Comparison of ENCODE assay signal across 17 mouse cellular contexts in genomic region chr14:98721033-98721432, GRCm38 (mm10).
DNase-seq lines count a peak whose midpoint lies in the region; TF ChIP-seq lines count a peak whose summit lies in the region.
"Had no signal": no experiment of that assay in that cellular context is flagged by ENCODE, and none has a peak within 500 bp of the region (broad histone marks: within the 10 kb centered on the region; RNA-seq: fewer than 3 reads in every experiment).

No protein-coding gene starts in this region.

- H3K79me2 ChIP-seq in MEL (ENCODE audit: control insufficient read depth, insufficient read depth, low read length, poor library complexity) = no peaks in the 10 kb centered on the region

- H3K27me3 ChIP-seq in MEL (ENCODE audit: control insufficient read depth in 1 of 2, insufficient read depth in 2 of 2, low read length in 2 of 2) = no peaks in the 10 kb centered on the region
- H3K27me3 ChIP-seq: CH12.LX, Patski had no signal

- H3K36me3 ChIP-seq in MEL (ENCODE audit: control insufficient read depth in 1 of 2, insufficient read depth in 2 of 2, low read length in 2 of 2) = peaks cover 0 to 10% of the 10 kb centered on the region in 2 experiments; a peak in 2 of 4 replicates
- H3K36me3 ChIP-seq: G1E had no signal

- H3K27ac ChIP-seq in MEL (ENCODE audit: control insufficient read depth, low read depth, low read length) = no peak overlapping the region

- H3K9me3 ChIP-seq in MEL (replicated peaks; ENCODE audit: insufficient read depth, low read length) = no peaks in the 10 kb centered on the region

- peak; percentile 57 to 61 for TF ChIP-seq EP300 in MEL (IDR thresholded peaks at IDR 0.05; ENCODE audit: low read depth in 1 of 2, low read length in 2 of 2)

- peaks cover 7 to 9% of the 10 kb centered on the region in 2 experiments; a peak in 3 of 4 replicates for H3K4me1 ChIP-seq in MEL (ENCODE audit: control insufficient read depth in 1 of 2, insufficient read depth in 2 of 2, low read length in 2 of 2)

- no peak for TF ChIP-seq POLR2A in MEL (IDR thresholded peaks at IDR 0.05; ENCODE audit: control insufficient read depth in 1 of 2, insufficient read depth in 1 of 2, low read depth in 1 of 2, low read length in 2 of 2, poor library complexity in 1 of 2)

- peak; percentile 26 for DNase-seq in MEL (ENCODE audit: low read depth, low spot score)
- DNase-seq in cerebellum, postnatal 36 days = no peak
- DNase-seq: adrenal gland, adult 2 months; adrenal gland, adult 8-10 months; adrenal gland, postnatal 10 days; adrenal gland, postnatal 14 days; adrenal gland, postnatal 25 days; adrenal gland, postnatal 36 days; B cell, adult 2 months; cerebellum, adult 11 months; cerebellum, adult 11-12 months; cerebellum, adult 18-20 months; cerebellum, adult 2 months; cerebellum, adult 8-10 months had no signal

- TF ChIP-seq RAD21 in MEL (IDR thresholded peaks at IDR 0.05; ENCODE audit: low read depth, low read length) = no peak

- no peak for TF ChIP-seq CTCF in MEL (IDR thresholded peaks at IDR 0.05 in 2 of 3, conservative IDR thresholded peaks at IDR 0.05 in 1 of 3; ENCODE audit: control insufficient read depth in 1 of 3, insufficient read depth in 1 of 3, low read depth in 2 of 3, low read length in 3 of 3, poor library complexity in 1 of 3, severe bottlenecking in 1 of 3)

- H3K9ac ChIP-seq in MEL (ENCODE audit: control insufficient read depth, low read depth, low read length, poor library complexity, severe bottlenecking) = no peak overlapping the region

- H3K4me3 ChIP-seq in MEL (ENCODE audit: control insufficient read depth in 1 of 2, insufficient read depth in 1 of 2, low read depth in 2 of 2, low read length in 2 of 2) = no peak overlapping the region

TF ChIP-seq in MEL, 35 proteins besides CTCF, POLR2A, EP300 and RAD21:
- TF ChIP-seq ETS1 (IDR thresholded peaks at IDR 0.05; ENCODE audit: low read depth, low read length) = 0 out of 2 replicates have a peak, but pooled peaks have one; percentile 19
- TF ChIP-seq SIN3A (IDR thresholded peaks at IDR 0.05; ENCODE audit: low read length) = 0 out of 2 replicates have a peak, but pooled peaks have one; percentile 21
- TF ChIP-seq TAL1 (IDR thresholded peaks at IDR 0.05; ENCODE audit: low read length) = no peak
- TF ChIP-seq HCFC1 (IDR thresholded peaks at IDR 0.05; ENCODE audit: low read depth, low read length) = no peak
- no peak for TF ChIP-seq MXI1 (IDR thresholded peaks at IDR 0.05; ENCODE audit: low read depth, low read length)
- peak; percentile 35; the same call in 1 of the 2 replicates for TF ChIP-seq TCF12 (IDR thresholded peaks at IDR 0.05; ENCODE audit: low read depth, low read length)
- TF ChIP-seq E2F4 (IDR thresholded peaks at IDR 0.05; ENCODE audit: borderline replicate concordance, low read depth, low read length) = no peak
- no peak for TF ChIP-seq ELF1 (IDR thresholded peaks at IDR 0.05; ENCODE audit: low read depth, low read length)
